ENCODE assay signal across 1 mouse cellular context in genomic region chr16:18347931-18348600, GRCm38 (mm10).
TF ChIP-seq lines count a peak whose summit lies in the region.

Gene Tango2 (minus strand): TSS chr16:18348103.
Gene Arvcf (plus strand): TSS chr16:18348182.

TF ChIP-seq in CH12.LX, 34 proteins besides CTCF, POLR2A, EP300 and RAD21 (continued from another document):
- TF ChIP-seq MXI1 (IDR thresholded peaks at IDR 0.05; ENCODE audit: low read depth, low read length) = peak; percentile 60; the same call in 1 of the 2 replicates
